Comparison of ENCODE assay signal across 20 mouse cellular contexts in genomic region chr5:113467072-113467471, GRCm38 (mm10). TPM values are rescaled to one million over a fixed set of nuclear protein-coding genes. Genes with fewer than 3 reads are reported as not detected.
A peak's percentile ranks its signal among the peaks of the same experiment; 100 is the strongest.
DNase-seq lines count a peak whose midpoint lies in the region; ATAC-seq and TF ChIP-seq lines count a peak whose summit lies in the region.
"Had no signal": no experiment of that assay in that cellular context is flagged by ENCODE, and none has a peak within 500 bp of the region (broad histone marks: within the 10 kb centered on the region; RNA-seq: fewer than 3 reads in every experiment).

No protein-coding gene starts in this region.

- H3K4me2 ChIP-seq in intestine, embryonic 15.5 days (replicated peaks) = no peak overlapping the region
- no peak overlapping the region for H3K4me2 ChIP-seq in intestine, postnatal 0 days (replicated peaks; ENCODE audit: low read depth)
- H3K4me2 ChIP-seq: hindbrain, embryonic 15.5 days; liver, embryonic 15.5 days had no signal

- H3K9ac ChIP-seq in intestine, embryonic 15.5 days = no peak overlapping the region
- H3K9ac ChIP-seq in intestine, postnatal 0 days (ENCODE audit: low read depth, low read length) = no peak overlapping the region
- no peak overlapping the region for H3K9ac ChIP-seq in ES-Bruce4 (ENCODE audit: low read depth, poor library complexity, severe bottlenecking)
- H3K9ac ChIP-seq: hindbrain, embryonic 15.5 days; liver, embryonic 15.5 days had no signal

- peak; percentile 35 for DNase-seq in brain, adult 2 months (ENCODE audit: low read depth, low spot score)
- no peak for DNase-seq in limb, embryonic 10.5 days (ENCODE audit: low spot score)
- DNase-seq in cerebellum, postnatal 10 days = no peak
- DNase-seq in layer of hippocampus, adult 18-20 months (ENCODE audit: low spot score in 2 of 2) = no peak
- DNase-seq: adrenal gland, postnatal 10 days; cerebellum, adult 11 months; cerebellum, postnatal 25 days; gastrocnemius, postnatal 14 days; heart, adult 2 months; heart, postnatal 36 days; right cerebral cortex, adult 18-20 months had no signal

- 0 out of 2 replicates have a peak overlapping the region, but pooled peaks have one; percentile 39 for H3K27ac ChIP-seq in intestine, embryonic 15.5 days
- no peak overlapping the region for H3K27ac ChIP-seq in intestine, postnatal 0 days (ENCODE audit: low read depth, low read length)
- peak overlapping the region; percentile 27; the same call in 1 of the 2 replicates for H3K27ac ChIP-seq in ES-Bruce4 (ENCODE audit: insufficient read depth, low read length)
- H3K27ac ChIP-seq in limb, embryonic 10.5 days = peak overlapping the region; percentile 84
- H3K27ac ChIP-seq: heart, adult 2 months; hindbrain, embryonic 15.5 days; liver, embryonic 15.5 days; macrophage; stomach, postnatal 0 days had no signal

- no peaks in the 10 kb centered on the region for H3K9me3 ChIP-seq in intestine, embryonic 15.5 days
- H3K9me3 ChIP-seq in intestine, postnatal 0 days (ENCODE audit: control insufficient read depth) = no peaks in the 10 kb centered on the region
- H3K9me3 ChIP-seq in ES-Bruce4 (replicated peaks; ENCODE audit: control insufficient read depth, insufficient read depth, low read length, poor library complexity, severe bottlenecking) = no peaks in the 10 kb centered on the region
- H3K9me3 ChIP-seq in limb, embryonic 10.5 days (replicated peaks) = no peaks in the 10 kb centered on the region
- H3K9me3 ChIP-seq: hindbrain, embryonic 15.5 days; liver, embryonic 15.5 days had no signal

- TF ChIP-seq CTCF in intestine, postnatal 0 days (IDR thresholded peaks at IDR 0.05; ENCODE audit: low read depth) = no peak
- no peak for TF ChIP-seq CTCF in ES-Bruce4 (IDR thresholded peaks at IDR 0.05; ENCODE audit: low read depth, low read length)

- no peak for TF ChIP-seq EP300 in ES-Bruce4 (IDR thresholded peaks at IDR 0.05; ENCODE audit: insufficient read depth, low read depth, low read length)

- H3K4me1 ChIP-seq in intestine, embryonic 15.5 days (replicated peaks) = peaks cover 20% of the 10 kb centered on the region
- no peaks in the 10 kb centered on the region for H3K4me1 ChIP-seq in intestine, postnatal 0 days (replicated peaks; ENCODE audit: control insufficient read depth, insufficient read depth, low read length)
- peaks cover 2% of the 10 kb centered on the region for H3K4me1 ChIP-seq in ES-Bruce4 (ENCODE audit: control insufficient read depth, insufficient read depth, low read length)
- peaks cover 50% of the 10 kb centered on the region for H3K4me1 ChIP-seq in limb, embryonic 10.5 days
- H3K4me1 ChIP-seq: liver, embryonic 15.5 days had no signal

- peaks cover 5% of the 10 kb centered on the region for H3K27me3 ChIP-seq in intestine, embryonic 15.5 days (replicated peaks)
- H3K27me3 ChIP-seq in intestine, postnatal 0 days (replicated peaks; ENCODE audit: control insufficient read depth, insufficient read depth, low read length) = no peaks in the 10 kb centered on the region
- no peaks in the 10 kb centered on the region for H3K27me3 ChIP-seq in ES-Bruce4 (ENCODE audit: control insufficient read depth, insufficient read depth, low read length, poor library complexity, severe bottlenecking)
- H3K27me3 ChIP-seq in limb, embryonic 10.5 days (ENCODE audit: low read depth, poor library complexity, severe bottlenecking) = peaks cover 19% of the 10 kb centered on the region
- H3K27me3 ChIP-seq: hindbrain, embryonic 15.5 days had no signal

- H3K4me3 ChIP-seq in intestine, embryonic 15.5 days (replicated peaks) = no peak overlapping the region
- H3K4me3 ChIP-seq in intestine, postnatal 0 days (ENCODE audit: low read depth, low read length) = no peak overlapping the region
- no peak overlapping the region for H3K4me3 ChIP-seq in ES-Bruce4 (ENCODE audit: low read depth, low read length)
- H3K4me3 ChIP-seq in limb, embryonic 10.5 days = no peak overlapping the region
- H3K4me3 ChIP-seq: erythroblast, embryonic 14.5 days; heart, adult 2 months; hindbrain, embryonic 15.5 days; liver, embryonic 15.5 days had no signal

- H3K36me3 ChIP-seq in intestine, embryonic 15.5 days = no peaks in the 10 kb centered on the region
- H3K36me3 ChIP-seq in intestine, postnatal 0 days (ENCODE audit: control insufficient read depth, insufficient read depth) = no peaks in the 10 kb centered on the region
- no peaks in the 10 kb centered on the region for H3K36me3 ChIP-seq in ES-Bruce4 (ENCODE audit: control insufficient read depth, insufficient read depth, low read length, poor library complexity, severe bottlenecking)
- H3K36me3 ChIP-seq in limb, embryonic 10.5 days = no peaks in the 10 kb centered on the region
- H3K36me3 ChIP-seq: hindbrain, embryonic 15.5 days; liver, embryonic 15.5 days had no signal

- WGBS in intestine, embryonic 15.5 days = 22% methylated on average over 4 of the region's 4 CpGs
- 35% methylated on average over 4 of the region's 4 CpGs for WGBS in intestine, postnatal 0 days
- 57% methylated on average over 4 of the region's 4 CpGs for WGBS in limb, embryonic 10.5 days

- TF ChIP-seq POLR2A in ES-Bruce4 (IDR thresholded peaks at IDR 0.05; ENCODE audit: insufficient read depth, low read length) = no peak

- ATAC-seq in intestine, embryonic 15.5 days = no peak
- ATAC-seq in intestine, postnatal 0 days = no peak
- ATAC-seq: Patski had no signal

RNA-seq across cellular contexts. Expression of gene Wscd2, which starts 23.1 kb away (rescaled TPM):
- polyA plus RNA-seq in intestine, embryonic 15.5 days (2015; fragmentation: Nextera tagmentation; extraction: Ambion mirVana) = 7.0 and 7.7 TPM in 2 replicates
- polyA plus RNA-seq in intestine, postnatal 0 days (2015; fragmentation: Nextera tagmentation; extraction: Ambion mirVana) = 4.2 and 4.9 TPM in 2 replicates
- 2.3 and 3.1 TPM in 2 replicates for polyA plus RNA-seq in ES-Bruce4 (2011; ENCODE audit: insufficient read depth, insufficient read length, low read depth, missing spikeins)
- 1.5 and 2.0 TPM in 2 replicates for polyA plus RNA-seq in limb, embryonic 10.5 days (2016; fragmentation: Nextera tagmentation; extraction: Ambion mirVana)
- total RNA-seq in layer of hippocampus, adult 18-20 months (2021) = 10 to 100 TPM; 81.3 to 83.7 TPM
- polyA plus RNA-seq: erythroblast, embryonic 14.5 days; macrophage had no signal
